In genomic region chr6:38092539-38092938, GRCm38 (mm10) we compare ENCODE assay signal across 32 mouse cellular contexts. TPM values are rescaled to one million over a fixed set of nuclear protein-coding genes. Genes with fewer than 3 reads are reported as not detected.
DNase-seq lines count a peak whose midpoint lies in the region; ATAC-seq and TF ChIP-seq lines count a peak whose summit lies in the region.
"Had no signal": no experiment of that assay in that cellular context is flagged by ENCODE, and none has a peak within 500 bp of the region (broad histone marks: within the 10 kb centered on the region; RNA-seq: fewer than 3 reads in every experiment).

No protein-coding gene starts in this region.

- no peak overlapping the region for H3K4me3 ChIP-seq in C2C12 (ENCODE audit: insufficient read depth, poor library complexity, severe bottlenecking)
- H3K4me3 ChIP-seq: embryonic facial prominence, embryonic 13.5 days; embryonic facial prominence, embryonic 15.5 days; erythroblast, embryonic 14.5 days; forebrain, embryonic 10.5 days; forebrain, embryonic 12.5 days had no signal

- no peaks in the 10 kb centered on the region for H3K27me3 ChIP-seq in C2C12 (ENCODE audit: control insufficient read depth, insufficient read depth, insufficient read length)
- H3K27me3 ChIP-seq in Patski, result no peaks in the 10 kb centered on the region
- H3K27me3 ChIP-seq: embryonic facial prominence, embryonic 13.5 days; embryonic facial prominence, embryonic 15.5 days; forebrain, embryonic 12.5 days had no signal

- CTCF ChIA-PET in Patski (lab: Charles Lee), result interaction anchor here (0.9 to 1.6 kb wide), 4 partner anchors 14 to 64 kb away, joined by 3 to 6 read pairs (median 4); no protein-coding TSS in a partner anchor

- DNase-seq in frontal cortex, postnatal 25 days (ENCODE audit: low spot score in 2 of 2), result no peak
- DNase-seq in Patski (ENCODE audit: low read depth, low spot score), result peak; percentile 71
- DNase-seq in brain, adult 2 months (ENCODE audit: low read depth, low spot score), result peak; percentile 21
- DNase-seq in left cerebral cortex, adult 18-20 months (ENCODE audit: low spot score in 2 of 2), result no peak
- DNase-seq in spleen, adult 12 weeks (ENCODE audit: low spot score), result no peak
- DNase-seq in kidney, postnatal 10 days, result no peak
- DNase-seq: adrenal gland, adult 8-10 months; adrenal gland, postnatal 14 days; adrenal gland, postnatal 36 days; B cell, adult 2 months; cerebellum, adult 11 months; cerebellum, adult 18-20 months; cerebellum, adult 8-10 months; cerebellum, adult 9-11 months; cerebellum, postnatal 14 days; cerebellum, postnatal 36 days; embryo, embryonic 11 days had no signal

- H3ac ChIP-seq in C2C12 (ENCODE audit: control insufficient read depth, insufficient read length, low read depth), result no peak overlapping the region

- POLR2A ChIA-PET in Patski (lab: Charles Lee), result no interaction called here

- TF ChIP-seq CTCF in C2C12 (IDR thresholded peaks at IDR 0.05; ENCODE audit: control insufficient read depth, insufficient read depth, insufficient read length), result no peak
- no peak for TF ChIP-seq CTCF in Patski (IDR thresholded peaks at IDR 0.05)

- H3K79me2 ChIP-seq in C2C12 (ENCODE audit: control insufficient read depth, insufficient read depth), result no peaks in the 10 kb centered on the region

- no peaks in the 10 kb centered on the region for H3K79me3 ChIP-seq in C2C12 (ENCODE audit: low read depth)

- in situ Hi-C loops in Patski (cut with MboI; ENCODE audit: low pct_unique_long_range_greater_than_20kb), result no loop called here

- no peaks in the 10 kb centered on the region for H3K36me3 ChIP-seq in C2C12 (ENCODE audit: control insufficient read depth, insufficient read depth)
- H3K36me3 ChIP-seq: embryonic facial prominence, embryonic 13.5 days; embryonic facial prominence, embryonic 15.5 days; forebrain, embryonic 10.5 days; forebrain, embryonic 12.5 days had no signal

- ATAC-seq in frontal cortex, adult (ENCODE audit: low TSS enrichment), result peak; percentile 55; the same call in 1 of the 2 replicates
- ATAC-seq in Patski, result peak; percentile 84
- ATAC-seq: activated CD4-positive, CD25-positive, alpha-beta regulatory T cell, adult 4 months; forebrain, embryonic 14.5 days; forebrain, embryonic 16.5 days had no signal

TF ChIP-seq in C2C12, 6 proteins besides CTCF, POLR2A, EP300 and RAD21:
- TF ChIP-seq CEBPB (IDR thresholded peaks at IDR 0.05; ENCODE audit: low read depth) (no peak), FOSL1 (IDR thresholded peaks at IDR 0.05; ENCODE audit: insufficient read depth, low read length, poor library complexity, severe bottlenecking) (no peak), MYOG (IDR thresholded peaks at IDR 0.05; ENCODE audit: control insufficient read depth, extremely low read depth, insufficient read length) (no peak), MYOD1 (IDR thresholded peaks at IDR 0.05; ENCODE audit: control insufficient read depth, insufficient read length, low read depth) (peak; percentile 23)
TF ChIP-seq in C2C12: peak in this region for 1.

RNA-seq across cellular contexts. Expression of gene Tmem213, which starts 16.5 kb away (rescaled TPM):
- polyA plus RNA-seq in C2C12 (2012; fragmentation: generic; extraction: Trizol), result not detected
- polyA plus RNA-seq in Patski (2021), result not detected
- not detected for total RNA-seq in left cerebral cortex, adult 18-20 months (2021)
- total RNA-seq: adrenal gland, adult 18-20 months; adrenal gland, adult 8-10 months; adrenal gland, postnatal 14 days; adrenal gland, postnatal 36 days; common myeloid progenitor, adult 5-6 weeks; ES-E14; MEL had no signal
- polyA plus RNA-seq: activated CD4-positive, CD25-positive, alpha-beta regulatory T cell, adult 4 months; embryonic facial prominence, embryonic 11.5 days; erythroblast, embryonic 14.5 days; forebrain, embryonic 10.5 days; forebrain, embryonic 12.5 days; forebrain, embryonic 14.5 days; forebrain, embryonic 16.5 days had no signal

RNA-seq across cellular contexts. Expression of gene Atp6v0a4, which starts 31.8 kb away (rescaled TPM):
- polyA plus RNA-seq in C2C12 (2012; fragmentation: generic; extraction: Trizol) (0.11 TPM), Patski (2021) (2.5 TPM)
- 1 to 10 TPM; 1.4 to 2.0 TPM for total RNA-seq in left cerebral cortex, adult 18-20 months (2021)
- polyA plus RNA-seq: activated CD4-positive, CD25-positive, alpha-beta regulatory T cell, adult 4 months; embryonic facial prominence, embryonic 11.5 days; erythroblast, embryonic 14.5 days; forebrain, embryonic 10.5 days; forebrain, embryonic 12.5 days; forebrain, embryonic 14.5 days had no signal

RNA-seq across cellular contexts. Expression of gene Svopl, which starts 45.7 kb away (rescaled TPM):
- polyA plus RNA-seq in C2C12 (2012; fragmentation: generic; extraction: Trizol) (0.02 TPM), Patski (2021) (not detected)
- total RNA-seq in left cerebral cortex, adult 18-20 months (2021), result not detected
- total RNA-seq: common myeloid progenitor, adult 5-6 weeks; MEL had no signal
- polyA plus RNA-seq: erythroblast, embryonic 14.5 days had no signal

Comparison
In these comparisons a context has a peak if more than half of its experiments do, and no peak if none do; other contexts are left out.
1. DNase-seq: peak in Patski (single experiment) and brain, adult 2 months (single experiment); none in frontal cortex, postnatal 25 days (0 of 2), left cerebral cortex, adult 18-20 months (0 of 2), spleen, adult 12 weeks (single experiment) and kidney, postnatal 10 days (single experiment).